Mouse (Mus musculus): ENCODE measurements around the gene Slc22a12.

DNA sequence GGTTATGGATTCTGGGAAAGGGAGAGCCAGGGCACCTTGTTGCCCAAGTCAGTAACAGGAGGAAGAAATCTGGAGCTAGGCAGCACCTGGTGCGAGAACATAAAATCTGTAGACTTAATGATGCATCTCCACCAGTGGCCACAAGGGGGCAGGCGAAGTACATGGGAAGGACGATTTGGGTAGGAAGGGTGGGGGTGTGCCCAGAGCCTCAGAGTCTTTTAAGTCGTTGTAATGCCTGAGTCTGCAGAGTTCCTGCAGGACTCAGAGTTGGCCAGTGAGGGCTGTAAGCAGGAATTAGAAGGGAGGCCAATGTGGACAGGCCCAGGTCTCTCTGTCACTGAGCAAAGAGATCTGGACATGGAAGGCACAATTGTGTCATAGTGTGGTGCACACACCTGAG, 53.8 kb downstream of the Slc22a12 start:
- TF ChIP-seq POLR2A (IDR thresholded peaks at IDR 0.05; ENCODE audit: low read depth, low read length) (no peak), CTCF (conservative IDR thresholded peaks at IDR 0.05; ENCODE audit: insufficient read depth, insufficient read length, low read depth, low read length) (peak; percentile 99)

All from kidney, adult 2 months (tissue).